Mouse (Mus musculus) cerebral cortex, adult 2 months (tissue): Measurements from ENCODE around the gene Stxbp2.

Experiments used
- WGBS: fragments of 180-500 bp; shearing (Covaris S2); methylation state at CpG from one replicate; pipeline ENCODE4 v1.1.7; 2018; 5-methylcytosine and 5-hydroxymethylcytosine counted together

The Stxbp2 gene

GRCm38 (mm10) chr8:3630647-3631477 lies at the start of gene Stxbp2:
Gene Stxbp2 (plus strand): TSS chr8:3630955.
- WGBS, result 4% methylated on average over 47 of the region's 47 CpGs

GRCm38 (mm10) chr8:3581961-3582360 lies 48.8 kb upstream of the Stxbp2 start:
- 84% methylated on average over 3 of the region's 3 CpGs for WGBS

GRCm38 (mm10) chr8:3586452-3586851 lies 44.3 kb upstream of the Stxbp2 start:
- 90% methylated on average over 2 of the region's 2 CpGs for WGBS

- 5% methylated on average over 7 of the region's 7 CpGs for WGBS
These were observed 43.8 kb upstream of the Stxbp2 start, which contains the start of gene Camsap3 for GRCm38 (mm10) chr8:3586993-3587390. Gene Camsap3 (plus strand): TSS chr8:3587293.

GRCm38 (mm10) chr8:3587391-3588257 lies 43.1 kb upstream of the Stxbp2 start:
- WGBS, result under 1% methylated on average over 73 of the region's 77 CpGs

- 16% methylated on average over 11 of the region's 11 CpGs for WGBS
These were observed 42.5 kb upstream of the Stxbp2 start for GRCm38 (mm10) chr8:3588258-3588633.

GRCm38 (mm10) chr8:3593470-3593869 lies 37.3 kb upstream of the Stxbp2 start:
- WGBS, result 50% methylated on average over 3 of the region's 3 CpGs

GRCm38 (mm10) chr8:3594466-3594865 lies 36.3 kb upstream of the Stxbp2 start:
- WGBS, result 88% methylated on average over 2 of the region's 2 CpGs

- 81% methylated on average over 3 of the region's 3 CpGs for WGBS
These were observed 32.7 kb upstream of the Stxbp2 start for GRCm38 (mm10) chr8:3598054-3598453.

GRCm38 (mm10) chr8:3599219-3599618 lies 31.5 kb upstream of the Stxbp2 start:
- WGBS, result 89% methylated on average over 1 of the region's 1 CpGs

GRCm38 (mm10) chr8:3600401-3600800 lies 30.4 kb upstream of the Stxbp2 start:
- WGBS, result 71% methylated on average over 6 of the region's 6 CpGs

- 83% methylated on average over 13 of the region's 13 CpGs for WGBS
These were observed 27.3 kb upstream of the Stxbp2 start for GRCm38 (mm10) chr8:3603439-3603838.

GRCm38 (mm10) chr8:3606593-3606992 lies 24.2 kb upstream of the Stxbp2 start:
- WGBS, result 73% methylated on average over 16 of the region's 16 CpGs

GRCm38 (mm10) chr8:3607822-3608221 lies 22.9 kb upstream of the Stxbp2 start:
- 65% methylated on average over 7 of the region's 7 CpGs for WGBS

GRCm38 (mm10) chr8:3609046-3609815 lies 21.5 kb upstream of the Stxbp2 start:
- 47% methylated on average over 12 of the region's 12 CpGs for WGBS

- WGBS, result 80% methylated on average over 6 of the region's 6 CpGs
These were observed 21.0 kb upstream of the Stxbp2 start for GRCm38 (mm10) chr8:3609816-3610150.

GRCm38 (mm10) chr8:3621199-3621970 lies 9.4 kb upstream of the Stxbp2 start, which contains the start of the genes Xab2 and Pet100:
Gene Xab2 (minus strand): TSS chr8:3621316.
Gene Pet100 (plus strand): TSS chr8:3621548.
- WGBS, result under 1% methylated on average over 37 of the region's 37 CpGs

GRCm38 (mm10) chr8:3622119-3622518 lies 8.6 kb upstream of the Stxbp2 start:
- WGBS, result 55% methylated on average over 8 of the region's 8 CpGs

GRCm38 (mm10) chr8:3625445-3625844 lies 5.3 kb upstream of the Stxbp2 start, which contains the start of gene Pcp2:
Gene Pcp2 (minus strand): TSS chr8:3625545.
- 69% methylated on average over 1 of the region's 1 CpGs for WGBS

- 60% methylated on average over 5 of the region's 5 CpGs for WGBS
These were observed 3.8 kb upstream of the Stxbp2 start for GRCm38 (mm10) chr8:3626971-3627370.

GRCm38 (mm10) chr8:3628014-3628413 lies 2.7 kb upstream of the Stxbp2 start:
- WGBS, result 30% methylated on average over 5 of the region's 5 CpGs
